Mouse (Mus musculus) forebrain, embryonic 11.5 days (tissue): ENCODE data around the gene D6Ertd527e. TPM values are rescaled to one million over a fixed set of nuclear protein-coding genes. Genes with fewer than 3 reads are reported as not detected.

Experiments
- ATAC-seq: fragments of 200-750 bp; cut with Nextera tagmentation; replicated peaks from 2 replicates; pipeline ENCODE4 v1.8.0; 2017; ENCODE audit warnings: moderate TSS enrichment; ENCODE audit not compliant: low FRiP score
- DNase-seq: peaks from one replicate; pipeline ENCODE4 v3.0.0-alpha.2; 2017; ENCODE audit warnings: low spot score
- H3K27ac ChIP-seq: fragments of 300-500 bp; sonication (generic); 2 replicates; pipeline ENCODE4 v1.5.1; 2014; ENCODE audit warnings: low read depth, low read length
- H3K27me3 ChIP-seq: fragments of 300-500 bp; sonication (generic); 2 replicates; pipeline ENCODE4 v1.6.1; 2014; ENCODE audit warnings: mild to moderate bottlenecking, low read length, mixed read lengths; ENCODE audit not compliant: control insufficient read depth, insufficient read depth
- H3K36me3 ChIP-seq: fragments of 300-500 bp; sonication (generic); 2 replicates; pipeline ENCODE4 v1.6.1; 2014; ENCODE audit warnings: mild to moderate bottlenecking, low read length, moderate library complexity, mixed read lengths; ENCODE audit not compliant: control insufficient read depth, insufficient read depth
- H3K4me1 ChIP-seq: fragments of 300-500 bp; sonication (generic); replicated peaks from 2 replicates; pipeline ENCODE4 v1.6.1; 2014; ENCODE audit warnings: low read length, mixed read lengths; ENCODE audit not compliant: control insufficient read depth, insufficient read depth
- H3K4me2 ChIP-seq: fragments of 300-500 bp; sonication (generic); 2 replicates; pipeline ENCODE4 v1.6.1; 2014; ENCODE audit warnings: low read depth, mild to moderate bottlenecking, low read length, moderate library complexity, mixed read lengths; ENCODE audit not compliant: severe bottlenecking
- H3K4me3 ChIP-seq: fragments of 300-500 bp; sonication (generic); 2 replicates; pipeline ENCODE4 v1.5.1; 2014; ENCODE audit warnings: low read depth, low read length
- H3K9ac ChIP-seq: fragments of 300-500 bp; sonication (generic); 2 replicates; pipeline ENCODE4 v1.6.1; 2014; ENCODE audit warnings: low read length
- H3K9me3 ChIP-seq: fragments of 300-500 bp; sonication (generic); 2 replicates; pipeline ENCODE4 v1.6.1; 2016; ENCODE audit warnings: low read length, mixed read lengths; ENCODE audit not compliant: control insufficient read depth
- WGBS: fragments of 180-500 bp; shearing (Covaris S2); extraction: QIAGEN DNeasy Blood & Tissue Kit; methylation state at CpG from one replicate; pipeline ENCODE4 v1.1.7; 2014; 5-methylcytosine and 5-hydroxymethylcytosine counted together
- polyA plus RNA-seq: library from polyadenylated mRNA; unstranded; fragments of >200 nt; fragmentation: Nextera tagmentation; extraction: Ambion mirVana; gene quantifications from 2 replicates; pipeline ENCODE4 v1.2.1, GENCODE M21; 2014

The D6Ertd527e gene
- polyA plus RNA-seq, 1 experiment from 2014 or later: 0.20 TPM

GRCm38 (mm10) chr6:87119066-87119837 is 14.7 kb downstream of the D6Ertd527e start:
- no peaks in the 10 kb centered on the region for H3K9me3 ChIP-seq
- no peak overlapping the region for H3K9ac ChIP-seq
- no peaks in the 10 kb centered on the region for H3K27me3 ChIP-seq
- DNase-seq: no peak
- H3K36me3 ChIP-seq: no peaks in the 10 kb centered on the region
- no peak overlapping the region for H3K4me2 ChIP-seq
- WGBS: 93% methylated on average over 20 of the region's 20 CpGs
- H3K4me3 ChIP-seq: no peak overlapping the region
- no peaks in the 10 kb centered on the region for H3K4me1 ChIP-seq
- ATAC-seq: no peak
- H3K27ac ChIP-seq: no peak overlapping the region

- H3K4me2 ChIP-seq: no peak overlapping the region
- no peak overlapping the region for H3K9ac ChIP-seq
- H3K36me3 ChIP-seq: no peaks in the 10 kb centered on the region
- no peaks in the 10 kb centered on the region for H3K27me3 ChIP-seq
- no peaks in the 10 kb centered on the region for H3K9me3 ChIP-seq
- 90% methylated on average over 4 of the region's 4 CpGs for WGBS
- no peak overlapping the region for H3K4me3 ChIP-seq
- no peak for ATAC-seq
- no peaks in the 10 kb centered on the region for H3K4me1 ChIP-seq
- DNase-seq: no peak
- H3K27ac ChIP-seq: no peak overlapping the region
Measured at GRCm38 (mm10) chr6:87119975-87120374, 15.4 kb downstream of the D6Ertd527e start.

- ATAC-seq (no peak), DNase-seq (no peak)
- H3K9ac ChIP-seq: no peak overlapping the region
- H3K36me3 ChIP-seq: no peaks in the 10 kb centered on the region
- H3K27ac ChIP-seq: no peak overlapping the region
- H3K27me3 ChIP-seq: no peaks in the 10 kb centered on the region
- no peaks in the 10 kb centered on the region for H3K9me3 ChIP-seq
- H3K4me2 ChIP-seq: no peak overlapping the region
- no peaks in the 10 kb centered on the region for H3K4me1 ChIP-seq
- no peak overlapping the region for H3K4me3 ChIP-seq
- 88% methylated on average over 6 of the region's 6 CpGs for WGBS
Measured at GRCm38 (mm10) chr6:87120661-87121060, 16.1 kb downstream of the D6Ertd527e start.

GRCm38 (mm10) chr6:87121961-87122360 is 17.4 kb downstream of the D6Ertd527e start:
- Histone ChIP-seq H3K4me3 (no peak overlapping the region), H3K27ac (no peak overlapping the region), H3K4me2 (no peak overlapping the region), H3K9me3 (no peaks in the 10 kb centered on the region), H3K9ac (no peak overlapping the region), H3K36me3 (no peaks in the 10 kb centered on the region), H3K4me1 (no peaks in the 10 kb centered on the region), H3K27me3 (no peaks in the 10 kb centered on the region)
- DNase-seq: no peak
- 90% methylated on average over 7 of the region's 7 CpGs for WGBS
- no peak for ATAC-seq

- H3K4me3 ChIP-seq: no peak overlapping the region
- H3K27me3 ChIP-seq: no peaks in the 10 kb centered on the region
- 86% methylated on average over 6 of the region's 6 CpGs for WGBS
- H3K36me3 ChIP-seq: no peaks in the 10 kb centered on the region
- no peaks in the 10 kb centered on the region for H3K4me1 ChIP-seq
- no peak overlapping the region for H3K4me2 ChIP-seq
- no peak overlapping the region for H3K9ac ChIP-seq
- DNase-seq (no peak), ATAC-seq (no peak)
- no peaks in the 10 kb centered on the region for H3K9me3 ChIP-seq
- no peak overlapping the region for H3K27ac ChIP-seq
Measured at GRCm38 (mm10) chr6:87123406-87123805, 18.9 kb downstream of the D6Ertd527e start.

GRCm38 (mm10) chr6:87123973-87124372 is 19.4 kb downstream of the D6Ertd527e start:
- 87% methylated on average over 4 of the region's 4 CpGs for WGBS
- Histone ChIP-seq H3K9ac (no peak overlapping the region), H3K9me3 (no peaks in the 10 kb centered on the region), H3K36me3 (no peaks in the 10 kb centered on the region), H3K4me1 (no peaks in the 10 kb centered on the region), H3K4me2 (no peak overlapping the region), H3K27me3 (no peaks in the 10 kb centered on the region), H3K27ac (no peak overlapping the region), H3K4me3 (no peak overlapping the region)
- ATAC-seq (no peak), DNase-seq (no peak)

- H3K27ac ChIP-seq: no peak overlapping the region
- DNase-seq: no peak
- no peaks in the 10 kb centered on the region for H3K36me3 ChIP-seq
- WGBS: 76% methylated on average over 8 of the region's 8 CpGs
- H3K9ac ChIP-seq: no peak overlapping the region
- H3K9me3 ChIP-seq: no peaks in the 10 kb centered on the region
- H3K4me3 ChIP-seq: no peak overlapping the region
- H3K4me2 ChIP-seq: no peak overlapping the region
- no peaks in the 10 kb centered on the region for H3K4me1 ChIP-seq
- no peaks in the 10 kb centered on the region for H3K27me3 ChIP-seq
- no peak for ATAC-seq
Measured at GRCm38 (mm10) chr6:87127049-87127753, 22.7 kb downstream of the D6Ertd527e start.

- no peak overlapping the region for H3K9ac ChIP-seq
- no peaks in the 10 kb centered on the region for H3K36me3 ChIP-seq
- H3K9me3 ChIP-seq: no peaks in the 10 kb centered on the region
- DNase-seq (no peak), ATAC-seq (no peak)
- no peak overlapping the region for H3K4me3 ChIP-seq
- H3K4me2 ChIP-seq: no peak overlapping the region
- H3K27me3 ChIP-seq: no peaks in the 10 kb centered on the region
- 94% methylated on average over 8 of the region's 8 CpGs for WGBS
- H3K27ac ChIP-seq: no peak overlapping the region
- H3K4me1 ChIP-seq: no peaks in the 10 kb centered on the region
Measured at GRCm38 (mm10) chr6:87129861-87130260, 25.3 kb downstream of the D6Ertd527e start.
